Mouse (Mus musculus) midbrain, embryonic 11.5 days (tissue): ENCODE results near the gene Cdh18. TPM values are rescaled to one million over a fixed set of nuclear protein-coding genes. Genes with fewer than 3 reads are reported as not detected.
A peak's percentile ranks its signal among the peaks of the same experiment; 100 is the strongest.
"Not testable (repeated sequence)": the region's sequence is repeated elsewhere in the genome, so short reads cannot be mapped to it uniquely, and the experiment has no call there.

Source experiments
- ATAC-seq: fragments of 200-750 bp; cut with Nextera tagmentation; 2 replicates; pipeline ENCODE4 v1.8.0; 2017; ENCODE audit warnings: moderate TSS enrichment, moderate library complexity; ENCODE audit not compliant: low FRiP score
- DNase-seq: peaks from one replicate; pipeline ENCODE4 v3.0.0; 2015; ENCODE audit warnings: low spot score; ENCODE audit errors: missing footprints
- H3K27ac ChIP-seq: fragments of 300-500 bp; sonication (generic); 2 replicates; pipeline ENCODE4 v1.5.1; 2014; ENCODE audit warnings: low read depth, low read length
- H3K27me3 ChIP-seq: fragments of 300-500 bp; sonication (generic); 2 replicates; pipeline ENCODE4 v1.6.1; 2014; ENCODE audit warnings: mild to moderate bottlenecking, low read length, moderate library complexity, mixed read lengths; ENCODE audit not compliant: control insufficient read depth, insufficient read depth
- H3K36me3 ChIP-seq: fragments of 300-500 bp; sonication (generic); 2 replicates; pipeline ENCODE4 v1.6.1; 2014; ENCODE audit warnings: mild to moderate bottlenecking, low read length, moderate library complexity, mixed read lengths; ENCODE audit not compliant: control insufficient read depth, insufficient read depth
- H3K4me1 ChIP-seq: fragments of 300-500 bp; sonication (generic); 2 replicates; pipeline ENCODE4 v1.6.1; 2014; ENCODE audit warnings: low read length; ENCODE audit not compliant: control insufficient read depth, insufficient read depth
- H3K4me2 ChIP-seq: fragments of 300-500 bp; sonication (generic); 2 replicates; pipeline ENCODE4 v1.6.1; 2014; ENCODE audit warnings: mild to moderate bottlenecking, moderate library complexity
- H3K4me3 ChIP-seq: fragments of 300-500 bp; sonication (generic); 2 replicates; pipeline ENCODE4 v1.5.1; 2014; ENCODE audit warnings: low read depth, low read length
- H3K9ac ChIP-seq: fragments of 300-500 bp; sonication (generic); 2 replicates; pipeline ENCODE4 v1.6.1; 2014; ENCODE audit warnings: low read length
- H3K9me3 ChIP-seq: fragments of 300-500 bp; sonication (generic); 2 replicates; pipeline ENCODE4 v1.6.1; 2016; ENCODE audit warnings: low read length; ENCODE audit not compliant: control insufficient read depth
- WGBS: fragments of 180-500 bp; shearing (Covaris S2); extraction: QIAGEN DNeasy Blood & Tissue Kit; methylation state at CpG from one replicate; pipeline ENCODE4 v1.1.7; 2014; 5-methylcytosine and 5-hydroxymethylcytosine counted together
- polyA plus RNA-seq: library from polyadenylated mRNA; unstranded; fragments of >200 nt; fragmentation: Nextera tagmentation; extraction: Ambion mirVana; gene quantifications from 2 replicates; pipeline ENCODE4 v1.2.1, GENCODE M21; 2014

The Cdh18 gene
- polyA plus RNA-seq, 1 experiment from 2014 or later: 0.42 TPM

DNA sequence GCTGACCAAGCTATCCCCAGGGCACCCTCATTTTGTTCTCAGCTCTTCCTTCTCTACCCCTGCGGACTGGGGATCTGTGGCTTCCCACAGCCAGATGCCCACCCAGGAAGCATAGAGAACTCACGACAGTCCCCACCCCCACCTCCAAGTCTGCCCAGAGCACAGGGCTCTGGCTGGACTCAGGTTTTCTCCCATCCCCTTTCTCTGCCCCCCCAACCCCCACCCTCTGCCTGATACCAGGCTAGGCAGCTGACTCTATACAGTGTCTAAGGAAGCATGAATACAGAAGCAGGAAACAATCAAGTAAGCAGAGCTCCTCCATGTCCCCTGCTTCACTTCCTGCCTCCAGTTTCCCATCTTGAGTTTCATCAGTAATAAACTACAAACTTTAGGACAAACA lies 472.3 kb downstream of the Cdh18 start:
- Histone ChIP-seq H3K4me2 (no peak overlapping the region), H3K36me3 (no peaks in the 10 kb centered on the region), H3K4me3 (no peak overlapping the region), H3K9ac (no peak overlapping the region), H3K27ac (no peak overlapping the region), H3K9me3 (no peaks in the 10 kb centered on the region), H3K27me3 (no peaks in the 10 kb centered on the region), H3K4me1 (no peaks in the 10 kb centered on the region)
- WGBS: 38% methylated on average over 2 of the region's 2 CpGs
- DNase-seq (no peak), ATAC-seq (peak; percentile 42; the same call in 1 of the 2 replicates)

DNA sequence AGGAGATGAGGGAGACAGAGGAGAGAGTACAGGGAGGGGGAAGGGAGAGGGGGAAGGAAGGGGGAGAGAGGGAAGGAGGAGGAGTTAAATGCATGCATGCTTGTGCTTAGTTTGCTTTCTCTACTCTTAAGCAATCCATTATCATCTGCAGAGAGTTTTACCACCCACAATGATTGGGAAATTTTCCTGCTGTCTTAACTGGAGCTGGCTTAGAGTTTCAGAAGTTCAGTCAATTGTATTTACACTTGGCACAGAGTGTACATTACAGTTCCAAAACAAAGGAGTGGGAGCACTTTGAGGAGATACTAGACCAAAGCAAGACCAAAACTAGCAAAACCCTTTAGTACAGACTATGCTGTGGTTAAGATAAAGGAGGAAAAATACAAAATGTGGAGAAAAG lies 473.8 kb downstream of the Cdh18 start:
- Histone ChIP-seq H3K36me3 (no peaks in the 10 kb centered on the region), H3K9ac (no peak overlapping the region), H3K4me2 (no peak overlapping the region), H3K4me1 (no peaks in the 10 kb centered on the region), H3K4me3 (no peak overlapping the region), H3K27ac (no peak overlapping the region), H3K9me3 (no peaks in the 10 kb centered on the region), H3K27me3 (no peaks in the 10 kb centered on the region)
- DNase-seq (no peak), ATAC-seq (no peak)

DNA sequence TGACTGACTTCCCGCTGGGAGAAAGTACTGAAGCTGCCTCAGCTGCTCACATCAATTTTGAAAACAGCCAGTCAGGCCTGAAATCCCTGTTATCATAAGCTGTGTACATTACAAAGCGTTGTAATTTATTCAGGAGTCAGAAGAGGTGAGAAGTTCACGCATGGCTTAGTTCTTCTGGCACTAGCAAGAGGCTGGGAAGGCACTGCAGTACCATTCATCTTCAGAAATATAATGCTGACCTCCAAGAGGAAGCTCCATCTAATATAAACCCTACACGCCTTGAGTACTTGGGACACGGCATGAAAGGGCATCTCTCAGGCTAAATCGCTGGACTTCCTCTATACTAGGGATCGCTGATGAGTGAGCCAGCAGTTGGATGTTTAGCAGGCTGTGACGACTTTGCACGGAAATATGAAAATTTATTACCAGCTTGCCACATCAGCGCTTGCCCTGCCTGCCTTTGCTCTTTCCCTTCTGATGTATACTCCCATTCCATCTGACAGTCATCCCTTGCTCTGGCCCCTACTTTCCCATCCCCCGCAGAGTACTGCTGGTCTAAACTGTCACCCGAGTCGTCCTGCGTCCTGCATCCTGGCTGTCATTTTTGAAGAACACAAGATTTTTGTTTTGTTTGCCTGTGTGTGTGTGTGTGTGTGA lies 486.9 kb downstream of the Cdh18 start:
- Histone ChIP-seq H3K4me2 (peak overlapping the region; percentile 52), H3K27ac (peak overlapping the region; percentile 40; the same call in 1 of the 2 replicates), H3K9ac (peak overlapping the region; percentile 35), H3K9me3 (no peaks in the 10 kb centered on the region), H3K4me3 (peak overlapping the region; percentile 35), H3K36me3 (no peaks in the 10 kb centered on the region), H3K27me3 (no peaks in the 10 kb centered on the region), H3K4me1 (peaks cover 5% of the 10 kb centered on the region)
- ATAC-seq (peak; percentile 84), DNase-seq (peak; percentile 88)
- WGBS: 2% methylated on average over 14 of the region's 14 CpGs

DNA sequence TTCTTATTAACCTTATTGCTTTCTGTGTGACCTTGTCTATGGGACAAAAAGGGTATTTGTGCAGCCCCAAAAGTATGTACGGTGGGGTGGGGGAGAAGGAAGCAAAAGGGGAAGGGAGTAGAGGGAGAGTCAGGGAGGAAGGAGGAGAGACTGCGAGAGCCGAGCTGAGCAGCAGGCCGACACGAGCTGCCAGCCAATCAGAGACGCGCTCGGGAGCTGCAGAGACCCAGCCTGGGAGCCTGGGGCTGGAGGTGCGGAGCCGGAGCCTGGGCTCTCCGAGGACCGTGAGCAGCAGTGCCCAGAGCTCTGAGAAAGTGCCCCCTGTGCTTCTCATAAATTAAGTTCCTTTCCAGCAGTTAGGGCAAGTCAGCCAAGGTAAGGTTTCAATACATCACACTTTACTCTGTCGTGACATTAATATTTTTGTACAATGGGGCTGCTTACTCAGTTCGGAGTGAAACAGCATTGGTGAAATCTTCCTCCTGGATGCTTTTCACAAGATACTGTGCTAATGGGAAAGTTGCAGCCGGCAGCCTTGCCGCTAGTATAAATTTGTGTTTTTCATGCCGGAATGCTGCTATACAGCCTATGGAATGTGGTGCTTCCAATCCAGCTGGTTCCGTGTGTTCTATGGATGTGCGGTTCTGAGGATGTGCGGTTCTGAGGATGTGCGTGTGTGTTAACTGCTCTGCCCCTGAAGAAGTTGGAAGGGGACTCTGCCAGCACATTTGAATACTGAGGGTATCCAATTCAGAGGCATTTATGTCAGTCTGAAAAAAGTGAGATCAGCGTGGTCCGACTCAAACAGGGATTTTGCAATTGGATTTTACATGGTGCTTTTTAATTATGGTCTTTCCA lies 487.6 kb downstream of the Cdh18 start:
- H3K36me3 ChIP-seq: no peaks in the 10 kb centered on the region
- peak overlapping the region; percentile 40; the same call in 1 of the 2 replicates for H3K27ac ChIP-seq
- H3K4me2 ChIP-seq: peak overlapping the region; percentile 52
- WGBS: 6% methylated on average over 23 of the region's 23 CpGs
- peak overlapping the region; percentile 35 for H3K9ac ChIP-seq
- H3K9me3 ChIP-seq: no peaks in the 10 kb centered on the region
- DNase-seq (peak; percentile 95), ATAC-seq (peak; percentile 99)
- peak overlapping the region; percentile 35 for H3K4me3 ChIP-seq
- no peaks in the 10 kb centered on the region for H3K27me3 ChIP-seq
- H3K4me1 ChIP-seq: peaks cover 5% of the 10 kb centered on the region

DNA sequence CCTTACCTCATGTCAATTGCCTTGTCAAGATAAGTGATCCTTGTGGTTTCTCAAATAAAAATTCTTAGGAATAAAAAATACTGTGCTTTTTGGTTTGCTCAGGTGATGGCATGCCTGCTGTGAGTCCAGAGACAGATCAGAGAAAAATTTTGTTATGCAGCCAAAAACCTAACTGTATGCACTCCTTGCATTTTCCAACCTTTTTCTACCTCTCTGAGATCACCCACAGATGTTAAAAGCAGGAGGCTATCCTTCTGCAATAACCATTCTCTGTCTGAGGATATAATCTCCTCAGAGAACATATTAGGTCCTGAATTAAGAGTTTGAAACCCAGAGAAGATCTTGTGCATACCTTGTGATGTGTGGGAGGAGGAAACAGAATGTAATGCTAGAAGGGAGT lies 488.7 kb downstream of the Cdh18 start:
- Histone ChIP-seq H3K27me3 (no peaks in the 10 kb centered on the region), H3K36me3 (no peaks in the 10 kb centered on the region), H3K9me3 (no peaks in the 10 kb centered on the region), H3K4me2 (no peak overlapping the region), H3K4me3 (no peak overlapping the region), H3K9ac (no peak overlapping the region), H3K27ac (no peak overlapping the region), H3K4me1 (peaks cover 5% of the 10 kb centered on the region)
- ATAC-seq (no peak), DNase-seq (no peak)

DNA sequence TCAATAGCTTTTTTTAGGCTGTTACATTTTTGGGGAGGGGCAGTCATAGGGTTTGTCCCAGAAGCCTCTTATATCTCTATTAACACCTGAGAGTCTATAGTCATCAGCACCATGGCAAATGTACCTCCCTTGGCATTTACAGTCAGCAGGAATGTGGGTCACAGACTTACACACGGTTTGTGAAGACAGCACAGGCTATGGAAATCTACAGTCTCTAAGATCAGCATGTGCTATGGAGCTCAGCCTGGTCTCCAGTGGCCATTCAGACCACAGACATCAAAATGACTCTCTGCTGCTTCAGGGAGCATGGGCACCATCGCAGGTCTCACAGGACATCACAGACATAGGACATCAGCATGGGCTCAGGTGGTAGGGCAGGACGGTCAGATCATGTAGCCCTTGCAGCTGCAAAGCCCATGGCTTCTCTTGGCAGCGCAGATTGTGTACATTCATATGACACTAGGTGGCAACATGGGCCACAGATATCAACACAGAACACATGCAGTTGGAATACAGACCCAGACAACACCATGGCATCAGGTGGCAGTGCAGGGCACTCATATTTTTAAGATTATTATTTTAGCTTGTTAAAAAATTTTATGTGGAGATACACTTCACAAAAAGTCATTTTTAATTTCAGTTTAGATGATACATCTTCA lies 497.4 kb downstream of the Cdh18 start:
- WGBS: 87% methylated on average over 4 of the region's 4 CpGs
- no peak overlapping the region for H3K4me2 ChIP-seq
- ATAC-seq: no peak

DNA sequence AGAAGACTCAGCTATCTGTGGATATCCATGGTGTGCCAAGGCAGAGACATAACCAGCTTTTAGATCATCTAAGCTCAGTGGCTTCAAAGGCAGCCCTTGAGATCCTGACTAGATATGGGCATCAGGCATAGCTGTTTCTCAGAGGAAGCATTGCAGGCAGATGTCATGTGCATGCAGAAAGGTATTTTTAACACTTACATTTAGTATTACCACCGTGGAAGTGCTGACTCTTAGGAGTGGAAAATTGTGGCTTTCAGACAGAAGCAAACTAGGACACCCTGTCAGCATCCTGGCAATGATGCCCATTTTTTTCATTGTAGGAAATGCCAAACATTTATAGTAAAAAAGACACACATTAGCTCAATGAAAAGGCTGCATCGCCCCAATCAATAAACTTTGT lies 503.2 kb downstream of the Cdh18 start:
- no peak overlapping the region for H3K4me2 ChIP-seq
- ATAC-seq: no peak
- H3K9ac ChIP-seq: no peak overlapping the region
- 84% methylated on average over 2 of the region's 2 CpGs for WGBS
- no peaks in the 10 kb centered on the region for H3K9me3 ChIP-seq
- H3K27me3 ChIP-seq: no peaks in the 10 kb centered on the region
- no peak overlapping the region for H3K4me3 ChIP-seq
- DNase-seq: no peak
- H3K27ac ChIP-seq: no peak overlapping the region
- H3K4me1 ChIP-seq: no peaks in the 10 kb centered on the region
- no peaks in the 10 kb centered on the region for H3K36me3 ChIP-seq

More for the DNA sequence above, 497.4 kb downstream of the Cdh18 start:
- no peaks in the 10 kb centered on the region for H3K36me3 ChIP-seq
- no peak overlapping the region for H3K27ac ChIP-seq
- no peak for DNase-seq
- H3K4me3 ChIP-seq: no peak overlapping the region
- no peaks in the 10 kb centered on the region for H3K4me1 ChIP-seq
- no peaks in the 10 kb centered on the region for H3K9me3 ChIP-seq
- H3K9ac ChIP-seq: no peak overlapping the region
- no peaks in the 10 kb centered on the region for H3K27me3 ChIP-seq

DNA sequence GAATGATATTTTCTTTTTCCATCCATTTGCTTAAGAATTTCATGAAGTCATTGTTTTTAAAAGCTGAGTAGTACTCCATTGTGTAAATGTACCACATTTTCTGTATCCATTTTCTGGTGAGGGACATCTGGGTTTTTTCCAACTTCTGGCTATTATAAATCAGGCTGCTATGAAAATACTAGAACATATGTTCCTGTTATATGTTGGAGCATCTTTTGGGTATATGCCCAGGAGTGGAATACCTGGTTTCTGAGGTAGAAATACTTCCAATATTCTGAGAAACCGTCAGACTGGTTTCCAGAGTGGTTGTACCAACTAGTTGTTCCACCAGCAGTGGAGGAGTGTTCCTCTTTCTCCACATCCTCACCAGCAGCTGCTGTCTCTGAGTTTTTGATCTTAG lies 536.5 kb downstream of the Cdh18 start:
- H3K4me1 ChIP-seq, H3K27ac ChIP-seq, H3K9me3 ChIP-seq, H3K4me3 ChIP-seq, H3K4me2 ChIP-seq, H3K27me3 ChIP-seq, DNase-seq, H3K36me3 ChIP-seq, H3K9ac ChIP-seq, ATAC-seq: not testable (repeated sequence)
- 89% methylated on average over 1 of the region's 1 CpGs for whole genome bisulfite sequencing

DNA sequence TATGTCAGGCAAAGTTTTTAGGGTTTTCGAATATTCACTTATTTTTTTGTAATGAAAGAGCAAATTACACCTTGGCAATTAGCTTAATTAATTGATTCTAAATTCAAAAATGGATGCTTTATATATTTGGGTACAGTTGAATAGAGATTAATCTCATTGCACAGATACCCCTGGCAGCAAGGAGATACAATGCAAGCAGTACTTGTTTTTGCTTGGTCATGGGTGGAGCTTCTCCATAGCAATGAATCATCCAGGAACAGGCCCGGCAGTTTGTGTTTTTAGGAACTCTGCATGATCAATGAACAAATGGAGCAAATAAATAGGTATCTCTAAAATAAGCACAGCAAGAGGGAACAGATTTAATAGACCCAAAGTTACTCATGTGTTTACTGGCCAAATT lies 538.7 kb downstream of the Cdh18 start:
- DNase-seq: no peak
- 76% methylated on average over 2 of the region's 2 CpGs for WGBS
- H3K36me3 ChIP-seq: no peaks in the 10 kb centered on the region
- no peaks in the 10 kb centered on the region for H3K9me3 ChIP-seq
- no peaks in the 10 kb centered on the region for H3K4me1 ChIP-seq
- ATAC-seq: no peak
- no peak overlapping the region for H3K4me3 ChIP-seq
- H3K27ac ChIP-seq: no peak overlapping the region
- H3K27me3 ChIP-seq: no peaks in the 10 kb centered on the region
- no peak overlapping the region for H3K9ac ChIP-seq
- H3K4me2 ChIP-seq: no peak overlapping the region
